ENCODE assay signal across 30 mouse cellular contexts in the genomic region with DNA sequence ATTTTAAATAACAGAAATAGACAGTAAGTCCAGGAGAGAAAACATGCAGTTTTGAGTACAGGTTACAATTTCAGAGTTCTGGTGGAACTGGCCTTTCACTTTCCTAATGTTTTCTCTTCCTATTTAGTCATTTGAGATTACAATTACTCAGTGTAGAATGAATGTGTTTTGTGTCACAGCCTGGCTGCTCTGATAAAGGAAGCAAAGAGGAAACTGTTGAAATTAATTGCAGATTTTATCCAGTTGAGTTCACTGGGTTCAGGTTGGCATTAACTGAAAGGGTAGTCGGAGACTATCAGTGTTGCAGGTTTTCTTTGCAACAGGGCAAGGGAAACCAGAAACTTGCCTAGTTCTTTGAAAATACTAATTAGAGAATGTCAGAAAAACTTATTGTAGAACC.
"Had no signal": no experiment of that assay in that cellular context is flagged by ENCODE, and none has a peak within 500 bp of the region (broad histone marks: within the 10 kb centered on the region; RNA-seq: fewer than 3 reads in every experiment).

No protein-coding gene starts in this region.

- H3K9ac ChIP-seq: limb, embryonic 12.5 days; limb, embryonic 13.5 days; limb, embryonic 15.5 days; liver, embryonic 13.5 days; liver, embryonic 14.5 days; liver, embryonic 15.5 days; liver, postnatal 0 days; lung, embryonic 14.5 days; lung, embryonic 15.5 days; midbrain, embryonic 12.5 days; midbrain, embryonic 13.5 days; midbrain, embryonic 15.5 days had no signal

- H3K4me1 ChIP-seq: limb, embryonic 10.5 days; limb, embryonic 12.5 days; limb, embryonic 13.5 days; limb, embryonic 15.5 days; liver, embryonic 13.5 days; liver, embryonic 15.5 days; lung, embryonic 15.5 days; megakaryocyte, embryonic 14.5 days; midbrain, embryonic 10.5 days; midbrain, embryonic 12.5 days; midbrain, embryonic 13.5 days; midbrain, embryonic 15.5 days had no signal

- H3K4me2 ChIP-seq: limb, embryonic 12.5 days; limb, embryonic 13.5 days; limb, embryonic 15.5 days; liver, embryonic 11.5 days; liver, embryonic 13.5 days; liver, embryonic 15.5 days; lung, embryonic 14.5 days; lung, embryonic 15.5 days; midbrain, embryonic 11.5 days; midbrain, embryonic 12.5 days; midbrain, embryonic 13.5 days; midbrain, embryonic 15.5 days had no signal

- H3K27ac ChIP-seq: limb, embryonic 10.5 days; limb, embryonic 12.5 days; limb, embryonic 13.5 days; limb, embryonic 15.5 days; liver, embryonic 13.5 days; liver, embryonic 14.5 days; liver, embryonic 15.5 days; lung, embryonic 15.5 days; macrophage; midbrain, embryonic 10.5 days; midbrain, embryonic 12.5 days; midbrain, embryonic 13.5 days; midbrain, embryonic 15.5 days had no signal

- H3K36me3 ChIP-seq: limb, embryonic 10.5 days; limb, embryonic 12.5 days; limb, embryonic 13.5 days; limb, embryonic 15.5 days; liver, embryonic 13.5 days; liver, embryonic 15.5 days; lung, embryonic 15.5 days; midbrain, embryonic 10.5 days; midbrain, embryonic 12.5 days; midbrain, embryonic 13.5 days; midbrain, embryonic 15.5 days had no signal

- ATAC-seq: liver, postnatal 0 days; lung, postnatal 0 days; midbrain, embryonic 13.5 days; midbrain, embryonic 15.5 days; midbrain, embryonic 16.5 days had no signal

- H3K4me3 ChIP-seq: limb, embryonic 10.5 days; limb, embryonic 12.5 days; limb, embryonic 13.5 days; limb, embryonic 15.5 days; liver, embryonic 13.5 days; liver, embryonic 15.5 days; lung, embryonic 15.5 days; megakaryocyte, embryonic 14.5 days; midbrain, embryonic 10.5 days; midbrain, embryonic 12.5 days; midbrain, embryonic 13.5 days; midbrain, embryonic 15.5 days; myocyte had no signal

- H3K9me3 ChIP-seq: limb, embryonic 10.5 days; limb, embryonic 12.5 days; limb, embryonic 13.5 days; limb, embryonic 15.5 days; liver, embryonic 13.5 days; liver, embryonic 15.5 days; lung, embryonic 15.5 days; megakaryocyte, embryonic 14.5 days; midbrain, embryonic 10.5 days; midbrain, embryonic 12.5 days; midbrain, embryonic 13.5 days; midbrain, embryonic 15.5 days had no signal

- H3K27me3 ChIP-seq: limb, embryonic 12.5 days; limb, embryonic 13.5 days; limb, embryonic 15.5 days; liver, embryonic 13.5 days; liver, embryonic 15.5 days; lung, embryonic 15.5 days; megakaryocyte, embryonic 14.5 days; midbrain, embryonic 12.5 days; midbrain, embryonic 13.5 days; midbrain, embryonic 15.5 days had no signal

- DNase-seq: left cerebral cortex, postnatal 4 days; liver; liver, embryonic 13.5 days; liver, postnatal 0 days; lung, adult 18-20 months; lung, adult 2 months; lung, embryonic 14.5 days; lung, postnatal 10 days; lung, postnatal 14 days; lung, postnatal 36 days; lung, postnatal 4 days; midbrain, embryonic 14.5 days had no signal
